Mouse (Mus musculus) kidney, postnatal 0 days (tissue): ENCODE data around the gene Kalrn. TPM values are rescaled to one million over a fixed set of nuclear protein-coding genes. Genes with fewer than 3 reads are reported as not detected.
A peak's percentile ranks its signal among the peaks of the same experiment; 100 is the strongest.

Source experiments
- ATAC-seq: fragments of 200-750 bp; cut with Nextera tagmentation; replicated peaks from 2 replicates; pipeline ENCODE4 v1.8.0; 2017; ENCODE audit warnings: low read depth, moderate number of reproducible peaks, moderate TSS enrichment, moderate library complexity; ENCODE audit not compliant: low FRiP score
- DNase-seq: peaks from one replicate; pipeline ENCODE4 v3.0.0-alpha.2; 2016; ENCODE audit warnings: low spot score
- H3K27ac ChIP-seq: fragments of 300-500 bp; sonication (generic); 2 replicates; pipeline ENCODE4 v1.5.1; 2014; ENCODE audit warnings: mild to moderate bottlenecking
- H3K27me3 ChIP-seq: fragments of 300-500 bp; sonication (generic); 2 replicates; pipeline ENCODE4 v1.6.1; 2014; ENCODE audit warnings: low read length, mixed read lengths; ENCODE audit not compliant: insufficient read depth
- H3K36me3 ChIP-seq: fragments of 300-500 bp; sonication (generic); 2 replicates; pipeline ENCODE4 v1.6.1; 2014; ENCODE audit warnings: low read length, mixed read lengths; ENCODE audit not compliant: insufficient read depth
- H3K4me1 ChIP-seq: fragments of 300-500 bp; sonication (generic); replicated peaks from 2 replicates; pipeline ENCODE4 v1.6.1; 2014; ENCODE audit warnings: antibody characterized with exemption, low read length, mixed read lengths; ENCODE audit not compliant: insufficient read depth
- H3K4me2 ChIP-seq: fragments of 300-500 bp; sonication (generic); 2 replicates; pipeline ENCODE4 v1.6.1; 2014; ENCODE audit warnings: mild to moderate bottlenecking, low read length, moderate library complexity, mixed read lengths
- H3K4me3 ChIP-seq: fragments of 300-500 bp; sonication (generic); replicated peaks from 2 replicates; pipeline ENCODE4 v1.5.1; 2014; ENCODE audit warnings: low read depth, low read length
- H3K9ac ChIP-seq: fragments of 300-500 bp; sonication (generic); 2 replicates; pipeline ENCODE4 v1.6.1; 2014; ENCODE audit warnings: low read depth, low read length
- H3K9me3 ChIP-seq: fragments of 300-500 bp; sonication (generic); replicated peaks from 2 replicates; pipeline ENCODE4 v1.6.1; 2016; ENCODE audit warnings: low read length, inconsistent platforms, mixed read lengths
- CTCF ChIP-seq: IDR thresholded peaks from 2 replicates; pipeline ENCODE4 v1.5.1; 2016; ENCODE audit warnings: antibody characterized with exemption, low read depth, mild to moderate bottlenecking, moderate library complexity
- WGBS: fragments of 180-500 bp; shearing (Covaris S2); extraction: QIAGEN DNeasy Blood & Tissue Kit; methylation state at CpG from one replicate; pipeline ENCODE4 v1.1.7; 2014; 5-methylcytosine and 5-hydroxymethylcytosine counted together
- polyA plus RNA-seq: library from polyadenylated mRNA; unstranded; fragments of >200 nt; fragmentation: Nextera tagmentation; extraction: Ambion mirVana; gene quantifications from 2 replicates; pipeline ENCODE4 v1.2.1, GENCODE M21; 2015

The Kalrn gene
- polyA plus RNA-seq, 1 experiment from 2014 or later = 20.0 TPM

DNA sequence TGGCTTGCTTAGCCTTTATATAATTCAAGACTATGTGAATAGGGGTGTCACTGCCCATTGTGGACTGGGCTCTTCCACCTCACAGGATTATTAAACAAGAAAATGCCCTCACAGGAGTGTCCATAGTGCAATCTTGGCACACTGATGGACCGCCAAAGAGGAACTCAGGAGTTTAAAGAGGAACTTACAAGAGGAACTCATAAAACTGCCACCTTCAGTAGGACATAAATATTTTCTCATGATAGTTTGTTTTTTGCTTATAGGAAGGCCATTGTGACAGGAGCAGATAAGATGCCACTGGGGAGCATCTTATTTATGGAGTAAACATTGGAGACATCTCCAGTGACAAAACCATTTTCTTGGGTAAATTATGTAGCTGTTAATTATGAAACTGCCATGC lies 618.5 kb downstream of the Kalrn start:
- Histone ChIP-seq H3K4me2 (no peak overlapping the region), H3K27me3 (no peaks in the 10 kb centered on the region), H3K4me3 (no peak overlapping the region), H3K9ac (no peak overlapping the region), H3K4me1 (no peaks in the 10 kb centered on the region), H3K27ac (no peak overlapping the region), H3K36me3 (peaks cover 40% of the 10 kb centered on the region), H3K9me3 (no peaks in the 10 kb centered on the region)
- ATAC-seq (no peak), DNase-seq (no peak)
- no peak for TF ChIP-seq CTCF
- 88% methylated on average over 1 of the region's 1 CpGs for WGBS

DNA sequence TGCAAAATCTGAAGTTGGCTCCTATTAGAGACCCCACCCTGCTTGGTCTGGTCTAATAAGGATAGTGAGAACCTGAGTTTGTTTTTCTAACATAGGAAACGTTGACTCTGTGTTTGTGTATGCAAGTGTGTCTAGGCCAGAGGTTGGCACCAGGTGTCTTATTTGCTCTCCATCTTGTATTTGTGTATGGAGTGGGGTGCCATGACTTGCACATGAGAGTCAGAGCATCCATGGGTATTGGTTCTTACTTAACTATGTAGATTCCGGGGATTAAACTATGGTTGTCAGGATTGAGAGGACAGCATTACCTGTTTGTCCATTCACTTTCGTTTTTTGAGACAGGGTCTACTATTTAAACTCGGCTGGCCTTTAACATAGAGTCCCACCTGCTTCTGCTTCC lies 620.3 kb downstream of the Kalrn start:
- Histone ChIP-seq H3K4me1 (no peaks in the 10 kb centered on the region), H3K4me2 (no peak overlapping the region), H3K36me3 (peaks cover 29% of the 10 kb centered on the region; the same call in 1 of the 2 replicates), H3K27ac (no peak overlapping the region), H3K27me3 (no peaks in the 10 kb centered on the region), H3K9me3 (no peaks in the 10 kb centered on the region), H3K4me3 (no peak overlapping the region), H3K9ac (no peak overlapping the region)
- 81% methylated on average over 4 of the region's 4 CpGs for WGBS
- ATAC-seq (no peak), DNase-seq (no peak)
- TF ChIP-seq CTCF = no peak

DNA sequence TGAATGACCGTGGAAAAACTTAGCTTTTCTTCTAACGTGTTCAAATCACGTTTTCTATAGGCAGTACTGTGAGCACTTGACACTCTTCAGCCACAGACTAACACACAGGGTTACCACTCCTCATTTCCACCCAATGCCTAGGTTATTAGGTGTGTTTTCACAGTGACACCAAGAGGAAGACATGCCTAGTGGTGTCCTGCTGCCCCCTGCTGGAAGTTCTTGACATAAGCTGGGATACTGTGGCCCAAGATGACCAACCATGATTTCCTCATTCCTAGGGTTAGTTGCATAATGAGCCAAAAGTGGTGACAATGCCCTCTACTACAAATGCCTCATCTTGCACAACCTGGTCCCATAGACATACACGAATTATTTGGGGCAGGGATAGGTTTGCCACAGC lies 622.5 kb downstream of the Kalrn start:
- H3K27me3 ChIP-seq = no peaks in the 10 kb centered on the region
- H3K9me3 ChIP-seq = no peaks in the 10 kb centered on the region
- no peak overlapping the region for H3K9ac ChIP-seq
- no peak overlapping the region for H3K4me2 ChIP-seq
- no peak overlapping the region for H3K27ac ChIP-seq
- peak; percentile 93 for DNase-seq
- ATAC-seq = peak; percentile 53
- H3K4me3 ChIP-seq = no peak overlapping the region
- peak; percentile 98 for TF ChIP-seq CTCF
- 14% methylated on average over 4 of the region's 4 CpGs for WGBS
- H3K4me1 ChIP-seq = no peaks in the 10 kb centered on the region
- H3K36me3 ChIP-seq = peaks cover 16% of the 10 kb centered on the region; the same call in 1 of the 2 replicates

DNA sequence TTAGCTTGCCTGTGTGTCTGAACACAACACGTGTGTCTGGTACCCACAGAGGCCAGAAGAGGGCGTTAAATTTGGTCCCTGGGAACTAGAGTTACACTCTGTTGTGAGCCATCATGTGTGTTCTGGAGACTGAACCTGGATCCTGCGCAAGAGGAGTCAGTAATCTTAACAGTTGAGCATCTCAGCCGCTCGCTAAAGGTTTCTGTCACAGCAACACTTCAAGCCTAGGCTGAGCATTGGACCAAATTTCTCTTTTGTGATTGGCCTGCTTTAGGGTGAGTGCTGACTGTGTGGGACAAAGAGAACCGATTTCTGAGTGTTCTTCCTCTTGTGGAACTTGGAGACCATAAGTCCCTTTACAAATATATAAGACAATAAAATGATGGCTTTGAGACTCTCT lies 622.9 kb downstream of the Kalrn start:
- Histone ChIP-seq H3K4me2 (no peak overlapping the region), H3K36me3 (peaks cover 12% of the 10 kb centered on the region; the same call in 1 of the 2 replicates), H3K9me3 (no peaks in the 10 kb centered on the region), H3K4me1 (no peaks in the 10 kb centered on the region), H3K4me3 (no peak overlapping the region), H3K27ac (no peak overlapping the region), H3K27me3 (no peaks in the 10 kb centered on the region), H3K9ac (no peak overlapping the region)
- WGBS = 83% methylated on average over 6 of the region's 6 CpGs
- no peak for DNase-seq
- peak; percentile 16; the same call in 1 of the 2 replicates for TF ChIP-seq CTCF
- ATAC-seq = no peak

DNA sequence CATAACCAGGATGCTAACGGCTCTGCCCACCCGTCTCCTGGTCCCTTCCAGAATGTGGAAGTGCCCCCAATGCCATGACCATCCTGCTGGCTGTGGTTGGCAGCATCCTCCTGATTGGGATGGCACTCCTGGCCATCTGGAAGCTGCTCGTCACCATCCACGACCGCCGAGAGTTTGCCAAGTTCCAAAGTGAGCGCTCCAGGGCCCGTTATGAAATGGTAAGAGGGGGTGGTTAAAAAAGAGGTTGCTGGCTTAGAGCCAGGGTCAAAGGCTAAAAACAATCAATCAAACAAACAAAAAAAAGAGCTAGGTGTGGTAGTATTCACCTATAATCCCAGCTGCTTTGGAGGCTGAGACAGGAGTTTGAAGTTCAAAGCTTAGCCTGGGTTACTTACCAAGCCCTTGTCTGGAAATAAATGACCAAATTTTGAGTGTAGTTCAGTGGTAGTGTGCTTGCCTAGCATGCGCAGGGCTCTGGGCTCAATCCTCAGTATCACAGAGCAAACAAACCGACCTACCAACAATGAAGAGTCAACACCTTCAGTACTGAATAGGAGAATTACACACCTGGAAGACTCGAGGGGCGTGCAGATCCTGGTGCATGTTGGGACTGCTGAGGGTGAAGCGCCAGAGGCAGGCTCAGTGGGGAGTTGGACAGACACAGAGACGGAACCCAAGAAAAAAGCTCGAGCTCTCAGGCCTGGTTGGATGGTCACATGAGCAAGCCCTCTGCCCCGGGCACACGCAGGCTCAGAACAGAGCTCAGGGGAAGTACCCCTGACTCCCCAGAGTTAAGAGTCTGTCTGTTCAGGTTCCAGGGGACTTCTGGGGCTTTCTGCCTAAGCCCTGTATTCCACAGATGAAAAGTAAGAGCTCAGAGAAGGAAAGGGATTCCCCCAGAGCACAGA lies 625.4 kb downstream of the Kalrn start:
- ATAC-seq (no peak), DNase-seq (no peak)
- Histone ChIP-seq H3K4me3 (no peak overlapping the region), H3K4me2 (no peak overlapping the region), H3K9ac (no peak overlapping the region), H3K4me1 (0 out of 2 replicates have a peak, but pooled peaks cover 7% of the 10 kb centered on the region), H3K36me3 (0 out of 2 replicates have a peak, but pooled peaks cover 3% of the 10 kb centered on the region), H3K27me3 (no peaks in the 10 kb centered on the region), H3K27ac (no peak overlapping the region), H3K9me3 (no peaks in the 10 kb centered on the region)
- TF ChIP-seq CTCF = no peak
- 86% methylated on average over 17 of the region's 17 CpGs for WGBS

DNA sequence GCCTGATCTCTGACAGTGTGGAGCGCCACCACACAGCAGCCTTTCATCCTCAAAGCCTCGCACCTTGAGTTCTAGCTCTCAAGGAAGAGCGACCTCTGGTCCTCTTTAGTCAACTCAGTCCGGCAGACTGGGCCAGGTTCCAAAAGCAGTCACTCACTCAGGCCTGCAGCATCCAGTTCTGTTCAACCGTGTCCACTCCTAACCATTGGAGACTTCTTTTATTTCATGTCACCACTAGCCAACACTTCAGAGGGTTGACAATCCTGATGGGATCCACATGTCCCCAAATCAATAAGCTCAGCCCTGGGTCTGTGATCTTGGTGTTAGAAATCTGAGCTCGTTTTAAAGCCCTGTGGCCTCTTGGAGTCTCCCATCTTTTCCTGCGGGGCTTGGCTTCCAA lies 627.3 kb downstream of the Kalrn start:
- 34% methylated on average over 7 of the region's 7 CpGs for WGBS
- DNase-seq = no peak
- Histone ChIP-seq H3K4me3 (no peak overlapping the region), H3K4me2 (no peak overlapping the region), H3K27me3 (no peaks in the 10 kb centered on the region), H3K9ac (no peak overlapping the region), H3K27ac (no peak overlapping the region), H3K9me3 (no peaks in the 10 kb centered on the region), H3K4me1 (peaks cover 25% of the 10 kb centered on the region), H3K36me3 (0 out of 2 replicates have a peak, but pooled peaks cover 3% of the 10 kb centered on the region)
- 0 out of 2 replicates have a peak, but pooled peaks have one; percentile 8 for ATAC-seq
- 0 out of 2 replicates have a peak, but pooled peaks have one; percentile 4 for TF ChIP-seq CTCF
